Mouse (Mus musculus): Measurements from ENCODE around the gene Abca2.

Abca2 gene

DNA sequence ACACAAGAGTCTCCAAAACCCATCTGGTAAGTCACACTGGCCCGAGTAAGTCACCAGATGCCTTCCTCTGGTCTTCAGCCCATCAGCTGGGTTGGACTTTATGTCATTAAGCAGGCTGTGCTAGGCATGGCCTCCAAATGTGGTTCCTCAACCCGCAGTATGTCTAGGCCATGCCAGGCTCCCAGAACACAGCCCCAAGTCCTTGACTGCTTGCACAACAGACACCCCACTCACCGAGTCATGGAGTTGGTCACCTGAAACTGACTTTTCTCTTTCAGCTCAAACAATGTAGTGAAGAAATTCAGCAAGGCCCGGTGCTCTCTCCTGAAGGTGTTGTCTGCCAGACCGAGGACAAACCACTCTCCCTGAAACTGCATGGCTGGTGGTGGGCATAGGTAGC is 64.5 kb downstream of the Abca2 start:
- TF ChIP-seq GATA4 (IDR thresholded peaks at IDR 0.05; ENCODE audit: insufficient replicate concordance, low read length) = no peak

DNA sequence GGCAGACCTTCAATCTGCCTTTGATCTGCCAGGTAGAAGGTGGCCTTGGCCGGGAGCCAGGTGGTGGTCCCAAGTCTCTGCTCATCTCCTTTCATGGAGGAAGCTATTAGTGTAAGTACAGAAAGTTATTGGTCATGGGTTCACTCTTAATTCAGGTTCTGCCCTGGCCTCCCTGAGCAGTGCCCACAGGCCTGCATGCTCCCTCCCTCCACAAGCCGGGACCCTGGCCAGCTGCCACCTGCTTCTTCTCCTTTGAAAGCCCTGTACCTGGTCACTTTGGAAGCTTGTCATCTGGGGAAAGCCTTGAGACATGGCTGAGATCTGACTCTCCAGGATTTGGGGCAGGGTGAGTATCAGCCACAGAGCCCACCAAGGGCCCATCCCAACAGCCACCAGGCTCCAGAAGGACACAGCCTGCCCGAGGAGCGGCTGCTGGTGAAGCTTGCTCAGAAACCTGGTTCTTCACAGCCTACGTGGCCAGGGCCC is 65.0 kb downstream of the Abca2 start, which contains the start of gene Lcn12:
TSS of gene Lcn12 (minus strand) at position 436 of the 486 bp plus-strand sequence.
- no peak for TF ChIP-seq GATA4 (IDR thresholded peaks at IDR 0.05; ENCODE audit: insufficient replicate concordance, low read length)

DNA sequence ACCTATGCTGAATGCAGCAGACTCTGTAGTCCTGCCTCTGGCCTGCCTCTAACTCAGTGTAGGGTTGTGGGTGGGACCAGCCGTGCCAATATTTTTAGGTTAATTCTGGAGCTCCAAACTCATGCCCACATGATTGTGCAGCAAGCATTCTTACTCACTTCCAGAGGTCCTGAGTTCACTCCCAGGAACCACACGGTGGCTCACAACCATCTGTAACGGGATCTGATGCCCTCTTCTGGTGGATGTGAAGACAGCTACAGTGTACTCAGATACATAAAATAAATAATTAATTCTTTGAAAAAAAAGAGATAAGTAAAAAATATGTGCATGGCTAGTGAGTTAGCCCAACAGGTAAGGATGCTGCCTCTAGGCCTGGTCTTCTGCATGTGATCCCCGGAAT is 68.0 kb downstream of the Abca2 start:
- TF ChIP-seq GATA4 (IDR thresholded peaks at IDR 0.05; ENCODE audit: insufficient replicate concordance, low read length) = no peak

Data from liver, adult (tissue).